Mouse (Mus musculus) adrenal gland, adult 8-10 months (tissue): ENCODE results near the gene Cln6. TPM values are rescaled to one million over a fixed set of nuclear protein-coding genes. Genes with fewer than 3 reads are reported as not detected.
"Not testable (repeated sequence)": the region's sequence is repeated elsewhere in the genome, so short reads cannot be mapped to it uniquely, and the experiment has no call there.

ENCODE experiments used
- DNase-seq: peaks from one replicate; pipeline ENCODE4 v3.0.0; 2022
- total RNA-seq, 4 experiments: library from RNA; stranded (reverse); gene quantifications; 2 replicates each; pipeline ENCODE4 v1.2.4; 2022

The Cln6 gene
- 10 to 100 TPM; 19.4 to 28.7 (median 23.5) TPM for total RNA-seq

- DNase-seq, result peak; percentile 78
Observed at GRCm38 (mm10) chr9:62838506-62839171, at the start of gene Cln6. TSS of gene Cln6 (plus strand) at chr9:62838785.

- no peak for DNase-seq
Observed at GRCm38 (mm10) chr9:62789856-62790255, 48.7 kb upstream of the Cln6 start.

- not testable (repeated sequence) for DNase-seq
Observed at GRCm38 (mm10) chr9:62799218-62799617, 39.4 kb upstream of the Cln6 start.

GRCm38 (mm10) chr9:62810095-62810494 is 28.5 kb upstream of the Cln6 start:
- no peak for DNase-seq

GRCm38 (mm10) chr9:62810543-62811515 is 27.8 kb upstream of the Cln6 start:
- DNase-seq, result no peak

GRCm38 (mm10) chr9:62811516-62812121 is 27.0 kb upstream of the Cln6 start, which contains the start of gene Fem1b:
TSS of gene Fem1b (minus strand) at chr9:62811934.
- DNase-seq, result peak; percentile 81

- DNase-seq, result no peak
Observed at GRCm38 (mm10) chr9:62812216-62813049, 26.2 kb upstream of the Cln6 start.

GRCm38 (mm10) chr9:62814751-62815150 is 23.8 kb upstream of the Cln6 start:
- no peak for DNase-seq

GRCm38 (mm10) chr9:62816323-62817098 is 22.1 kb upstream of the Cln6 start:
- DNase-seq, result no peak

- DNase-seq, result no peak
Observed at GRCm38 (mm10) chr9:62817099-62817571, 21.4 kb upstream of the Cln6 start.

- no peak for DNase-seq
Observed at GRCm38 (mm10) chr9:62817828-62818614, 20.6 kb upstream of the Cln6 start.

GRCm38 (mm10) chr9:62819494-62819893 is 19.1 kb upstream of the Cln6 start:
- DNase-seq, result no peak

GRCm38 (mm10) chr9:62819910-62820309 is 18.7 kb upstream of the Cln6 start:
- not testable (repeated sequence) for DNase-seq

GRCm38 (mm10) chr9:62820829-62821228 is 17.8 kb upstream of the Cln6 start:
- DNase-seq, result no peak

- DNase-seq, result no peak
Observed at GRCm38 (mm10) chr9:62821811-62822210, 16.8 kb upstream of the Cln6 start.

- no peak for DNase-seq
Observed at GRCm38 (mm10) chr9:62825791-62826393, 12.7 kb upstream of the Cln6 start.

GRCm38 (mm10) chr9:62826456-62826855 is 12.1 kb upstream of the Cln6 start:
- no peak for DNase-seq

- DNase-seq, result no peak
Observed at GRCm38 (mm10) chr9:62827939-62828652, 10.5 kb upstream of the Cln6 start.

GRCm38 (mm10) chr9:62828662-62829086 is 9.9 kb upstream of the Cln6 start:
- DNase-seq, result peak; percentile 96
